Mouse (Mus musculus) left cerebral cortex, postnatal 25 days (tissue): Measurements from ENCODE around the gene Adra2b. TPM values are rescaled to one million over a fixed set of nuclear protein-coding genes. Genes with fewer than 3 reads are reported as not detected.

Experiments used
- DNase-seq, 2 experiments: peaks; one replicate each; pipeline ENCODE4 v3.0.0; 2022; ENCODE audit warnings: low spot score in 2 of 2, mixed read lengths in 1 of 2
- intact Hi-C: fragments of 180-260 bp; cut with DNase I; formaldehyde crosslinking; loops from one replicate; pipeline ENCODE4 v1.15.1; 2025
- total RNA-seq, 2 experiments: library from RNA; stranded (reverse); gene quantifications; 2 replicates each; pipeline ENCODE4 v1.2.3; 2021

Gene Adra2b
- total RNA-seq, 2 experiments from 2014 or later, result 0.39 to 1.1 TPM

GRCm38 (mm10) chr2:127338012-127338411 lies 25.0 kb upstream of the Adra2b start:
- DNase-seq, result no peak
- intact Hi-C loops, result no loop called here

GRCm38 (mm10) chr2:127338416-127338815 lies 24.6 kb upstream of the Adra2b start, which contains the start of gene Astl:
TSS of gene Astl (plus strand) at chr2:127338639.
- intact Hi-C loops, result no loop called here
- DNase-seq, result no peak

- intact Hi-C loops, result no loop called here
- no peak for DNase-seq
These were observed 24.2 kb upstream of the Adra2b start for GRCm38 (mm10) chr2:127338833-127339232.

GRCm38 (mm10) chr2:127339262-127339661 lies 23.7 kb upstream of the Adra2b start:
- intact Hi-C loops, result no loop called here
- DNase-seq, result no peak

- intact Hi-C loops, result loop anchor here (5.0 kb wide), 1 partner anchor 34 kb away; no protein-coding TSS in a partner anchor
These were observed 21.8 kb upstream of the Adra2b start for GRCm38 (mm10) chr2:127341159-127341558.

GRCm38 (mm10) chr2:127346334-127346733 lies 16.7 kb upstream of the Adra2b start:
- no peak for DNase-seq

More at GRCm38 (mm10) chr2:127341159-127341558, 21.8 kb upstream of the Adra2b start:
- DNase-seq, result peak; percentile 38 to 46

GRCm38 (mm10) chr2:127347147-127347985 lies 15.6 kb upstream of the Adra2b start:
- no peak for DNase-seq
- intact Hi-C loops, result no loop called here

More at GRCm38 (mm10) chr2:127346334-127346733, 16.7 kb upstream of the Adra2b start:
- intact Hi-C loops, result no loop called here

- DNase-seq, result no peak
- intact Hi-C loops, result no loop called here
These were observed 9.1 kb upstream of the Adra2b start for GRCm38 (mm10) chr2:127353881-127354280.

- no peak for DNase-seq
- intact Hi-C loops, result loop anchor here (2.0 to 5.0 kb wide), 2 partner anchors 34 to 196 kb away; no protein-coding TSS in a partner anchor
These were observed 259 bp downstream of the Adra2b start for GRCm38 (mm10) chr2:127363282-127363652.

- DNase-seq, result peak in 1 of 2 experiments; percentile 9
- intact Hi-C loops, result loop anchor here (2.0 to 5.0 kb wide), 2 partner anchors 34 to 195 kb away; no protein-coding TSS in a partner anchor
These were observed 688 bp downstream of the Adra2b start for GRCm38 (mm10) chr2:127363696-127364095.

- intact Hi-C loops, result loop anchor here (5.0 kb wide), 1 partner anchor 33 kb away; no protein-coding TSS in a partner anchor
- no peak for DNase-seq
These were observed 1.4 kb downstream of the Adra2b start for GRCm38 (mm10) chr2:127364452-127364851.

GRCm38 (mm10) chr2:127367126-127367820 lies 4.3 kb downstream of the Adra2b start:
- DNase-seq, result no peak
- intact Hi-C loops, result no loop called here

GRCm38 (mm10) chr2:127369703-127370376 lies 6.8 kb downstream of the Adra2b start:
- no peak for DNase-seq
- intact Hi-C loops, result no loop called here

- peak in 1 of 2 experiments; percentile 11 for DNase-seq
- intact Hi-C loops, result no loop called here
These were observed 7.8 kb downstream of the Adra2b start for GRCm38 (mm10) chr2:127370561-127371483.

- no peak for DNase-seq
- intact Hi-C loops, result no loop called here
These were observed 8.5 kb downstream of the Adra2b start for GRCm38 (mm10) chr2:127371484-127371861.

- intact Hi-C loops, result no loop called here
- no peak for DNase-seq
These were observed 9.1 kb downstream of the Adra2b start for GRCm38 (mm10) chr2:127372082-127372481.

- no peak for DNase-seq
- intact Hi-C loops, result no loop called here
These were observed 11.1 kb downstream of the Adra2b start for GRCm38 (mm10) chr2:127374131-127374530.

GRCm38 (mm10) chr2:127375087-127375486 lies 12.1 kb downstream of the Adra2b start:
- no peak for DNase-seq
- intact Hi-C loops, result no loop called here
